Mouse (Mus musculus) CD4-positive, CD25-positive, alpha-beta regulatory T cell, adult 4 months (primary cell): ENCODE results near the gene Trip6. TPM values are rescaled to one million over a fixed set of nuclear protein-coding genes. Genes with fewer than 3 reads are reported as not detected.

ENCODE experiments used
- ATAC-seq: one replicate; pipeline ENCODE4 v1.8.0; 2017
- polyA plus RNA-seq, 2 experiments: library from polyadenylated mRNA; unstranded; fragments of 100-300 nt; shearing (Covaris generic); gene quantifications; one replicate each; pipeline ENCODE4 v1.2.1; 2017

Gene Trip6
- polyA plus RNA-seq, 2 experiments from 2014 or later: 1.0 to 1.7 TPM

DNA sequence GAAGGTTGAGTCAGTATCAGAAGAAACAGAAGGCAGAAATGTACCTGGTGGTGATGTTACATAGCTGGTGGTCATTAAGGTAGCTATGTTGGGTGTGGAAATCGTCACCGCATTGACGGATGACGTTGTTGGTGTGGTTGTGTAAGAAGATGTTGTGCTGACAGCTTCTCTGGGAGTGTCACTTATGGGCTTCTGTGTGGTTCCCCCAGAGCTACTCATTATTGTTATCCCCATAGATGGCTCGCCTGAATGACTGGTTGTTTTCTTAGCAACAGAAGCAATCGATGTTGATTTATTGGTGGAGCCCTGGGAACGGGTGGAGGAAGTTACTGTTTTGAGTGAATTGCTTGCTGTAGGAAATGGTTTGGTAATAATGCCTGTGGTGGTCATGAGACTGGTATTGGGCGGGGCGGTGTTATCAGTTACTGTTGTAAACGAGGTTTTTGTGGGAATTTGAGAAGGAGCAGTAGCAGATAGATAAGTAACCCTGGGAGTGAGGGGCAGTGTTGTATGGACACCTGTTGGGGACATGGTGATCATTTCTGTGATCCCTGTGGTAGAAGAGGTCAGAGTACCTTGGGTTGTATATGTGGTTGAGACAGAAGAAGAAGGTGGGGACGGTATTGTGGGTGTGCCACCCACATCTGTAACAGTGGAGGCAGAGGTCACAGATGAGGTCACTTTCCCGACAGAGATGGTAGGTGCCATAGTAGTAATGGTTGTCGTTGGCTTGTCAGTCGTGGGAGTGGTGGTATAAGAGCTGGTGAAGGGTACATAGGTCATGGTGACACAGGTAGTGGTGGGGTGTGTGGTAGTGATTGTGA is 50.1 kb downstream of the Trip6 start:
- ATAC-seq: no peak

Other genes starting within 250 kb of the Trip6 start
- gene Serpine1, start 242.1 kb downstream of the Trip6 start, polyA plus RNA-seq: under 1 TPM in 1 of 2 experiments, not detected in 1; 0.20 TPM
- gene Trim56, start 198.2 kb downstream of the Trip6 start, polyA plus RNA-seq: 10 to 100 TPM; 15.1 to 18.5 TPM
- gene Muc3, start 165.1 kb downstream of the Trip6 start, polyA plus RNA-seq: not detected
- gene Muc3a, start 102.0 kb downstream of the Trip6 start, polyA plus RNA-seq: 1 to 10 TPM; 8.0 to 9.5 TPM
- under 1 TPM in 1 of 2 experiments, not detected in 1; 0.16 TPM for gene Ache, start 26.9 kb downstream of the Trip6 start, polyA plus RNA-seq
- gene Ufsp1, start 19.8 kb downstream of the Trip6 start, polyA plus RNA-seq: 1 to 10 TPM in 1 of 2 experiments, under 1 TPM in 1; 0.65 to 1.3 TPM
- 10 to 100 TPM; 60.2 to 63.7 TPM for gene Srrt, start 6.7 kb downstream of the Trip6 start, polyA plus RNA-seq
- 10 to 100 TPM in 1 of 2 experiments, 1 to 10 TPM in 1; 9.2 to 16.7 TPM for gene Slc12a9, start 19.2 kb upstream of the Trip6 start, polyA plus RNA-seq
- not detected for gene Ephb4, start 35.7 kb upstream of the Trip6 start, polyA plus RNA-seq
- under 1 TPM; 0.27 to 0.39 TPM for gene Zan, start 162.7 kb upstream of the Trip6 start, polyA plus RNA-seq
- gene Pop7, start 188.1 kb upstream of the Trip6 start, polyA plus RNA-seq: 10 to 100 TPM; 44.2 to 57.4 TPM
- gene Gigyf1, start 204.1 kb upstream of the Trip6 start, polyA plus RNA-seq: 10 to 100 TPM; 35.6 to 36.1 TPM
- gene Epo, start 218.8 kb upstream of the Trip6 start, polyA plus RNA-seq: not detected
- 10 to 100 TPM; 36.8 to 66.7 TPM for gene Gnb2, start 219.1 kb upstream of the Trip6 start, polyA plus RNA-seq
- not detected for gene Actl6b, start 239.1 kb upstream of the Trip6 start, polyA plus RNA-seq